Mouse (Mus musculus) stomach, embryonic 16.5 days (tissue): ENCODE data around the gene Prdm10. TPM values are rescaled to one million over a fixed set of nuclear protein-coding genes. Genes with fewer than 3 reads are reported as not detected.

Source experiments
- ATAC-seq: fragments of 200-750 bp; cut with Nextera tagmentation; 2 replicates; pipeline ENCODE4 v1.8.0; 2017; ENCODE audit warnings: moderate number of reproducible peaks, moderate TSS enrichment; ENCODE audit not compliant: insufficient read depth, low FRiP score
- H3K27ac ChIP-seq: fragments of 300-500 bp; sonication (generic); 2 replicates; pipeline ENCODE4 v1.5.1; 2014; ENCODE audit warnings: low read length
- H3K27me3 ChIP-seq: fragments of 300-500 bp; sonication (generic); 2 replicates; pipeline ENCODE4 v1.6.1; 2014; ENCODE audit warnings: low read length, control low read depth, mixed read lengths; ENCODE audit not compliant: control insufficient read depth, insufficient read depth
- H3K36me3 ChIP-seq: fragments of 300-500 bp; sonication (generic); 2 replicates; pipeline ENCODE4 v1.6.1; 2014; ENCODE audit warnings: low read length; ENCODE audit not compliant: control insufficient read depth, insufficient read depth
- H3K4me1 ChIP-seq: fragments of 300-500 bp; sonication (generic); 2 replicates; pipeline ENCODE4 v1.6.1; 2014; ENCODE audit warnings: low read length, control low read depth, mixed read lengths; ENCODE audit not compliant: control insufficient read depth, insufficient read depth
- H3K4me2 ChIP-seq: fragments of 300-500 bp; sonication (generic); 2 replicates; pipeline ENCODE4 v1.6.1; 2014; ENCODE audit warnings: low read depth, low read length, mixed read lengths
- H3K4me3 ChIP-seq: fragments of 300-500 bp; sonication (generic); replicated peaks from 2 replicates; pipeline ENCODE4 v1.5.1; 2014; ENCODE audit warnings: mild to moderate bottlenecking, low read length
- H3K9ac ChIP-seq: fragments of 300-500 bp; sonication (generic); 2 replicates; pipeline ENCODE4 v1.6.1; 2014; ENCODE audit warnings: low read length
- H3K9me3 ChIP-seq: fragments of 300-500 bp; sonication (generic); replicated peaks from 2 replicates; pipeline ENCODE4 v1.6.1; 2016; ENCODE audit warnings: low read length, control low read depth; ENCODE audit not compliant: control insufficient read depth
- WGBS: fragments of 180-500 bp; shearing (Covaris S2); extraction: QIAGEN DNeasy Blood & Tissue Kit; methylation state at CpG from one replicate; pipeline ENCODE4 v1.1.7; 2014; 5-methylcytosine and 5-hydroxymethylcytosine counted together
- polyA plus RNA-seq: library from polyadenylated mRNA; unstranded; fragments of >200 nt; fragmentation: Nextera tagmentation; extraction: Ambion mirVana; gene quantifications from 2 replicates; pipeline ENCODE4 v1.2.1, GENCODE M21; 2015

Gene Prdm10
- polyA plus RNA-seq, 1 experiment from 2014 or later, result 4.8 TPM

GRCm38 (mm10) chr9:31293208-31293607 lies 12.9 kb downstream of the Prdm10 start:
- ATAC-seq, result no peak
- 69% methylated on average over 2 of the region's 2 CpGs for WGBS
- Histone ChIP-seq H3K4me2 (no peak overlapping the region), H3K4me3 (no peak overlapping the region), H3K4me1 (peaks cover 9% of the 10 kb centered on the region; the same call in 1 of the 2 replicates), H3K27ac (no peak overlapping the region), H3K36me3 (no peaks in the 10 kb centered on the region), H3K27me3 (no peaks in the 10 kb centered on the region), H3K9ac (no peak overlapping the region), H3K9me3 (no peaks in the 10 kb centered on the region)

- H3K9me3 ChIP-seq, result no peaks in the 10 kb centered on the region
- H3K4me3 ChIP-seq, result no peak overlapping the region
- H3K9ac ChIP-seq, result no peak overlapping the region
- no peaks in the 10 kb centered on the region for H3K27me3 ChIP-seq
- no peak for ATAC-seq
- no peaks in the 10 kb centered on the region for H3K36me3 ChIP-seq
- H3K27ac ChIP-seq, result no peak overlapping the region
- H3K4me2 ChIP-seq, result no peak overlapping the region
- H3K4me1 ChIP-seq, result peaks cover 5% of the 10 kb centered on the region; the same call in 1 of the 2 replicates
- 59% methylated on average over 2 of the region's 2 CpGs for WGBS
These were observed 15.0 kb downstream of the Prdm10 start for GRCm38 (mm10) chr9:31295311-31295710.

GRCm38 (mm10) chr9:31296293-31296692 lies 16.0 kb downstream of the Prdm10 start:
- Histone ChIP-seq H3K36me3 (no peaks in the 10 kb centered on the region), H3K4me1 (peaks cover 11% of the 10 kb centered on the region; the same call in 1 of the 2 replicates), H3K4me3 (no peak overlapping the region), H3K9me3 (no peaks in the 10 kb centered on the region), H3K9ac (no peak overlapping the region), H3K27me3 (no peaks in the 10 kb centered on the region), H3K4me2 (no peak overlapping the region), H3K27ac (no peak overlapping the region)
- ATAC-seq, result no peak
- WGBS, result 73% methylated on average over 3 of the region's 3 CpGs

- Histone ChIP-seq H3K4me2 (no peak overlapping the region), H3K9me3 (no peaks in the 10 kb centered on the region), H3K4me3 (no peak overlapping the region), H3K27me3 (no peaks in the 10 kb centered on the region), H3K27ac (no peak overlapping the region), H3K9ac (no peak overlapping the region), H3K4me1 (peaks cover 14% of the 10 kb centered on the region; the same call in 1 of the 2 replicates), H3K36me3 (no peaks in the 10 kb centered on the region)
- no peak for ATAC-seq
- WGBS, result 79% methylated on average over 6 of the region's 6 CpGs
These were observed 18.4 kb downstream of the Prdm10 start for GRCm38 (mm10) chr9:31298751-31299150.

- H3K4me1 ChIP-seq, result peaks cover 14% of the 10 kb centered on the region; the same call in 1 of the 2 replicates
- H3K27ac ChIP-seq, result peak overlapping the region; percentile 75; the same call in 1 of the 2 replicates
- WGBS, result 77% methylated on average over 5 of the region's 5 CpGs
- no peaks in the 10 kb centered on the region for H3K27me3 ChIP-seq
- no peaks in the 10 kb centered on the region for H3K36me3 ChIP-seq
- no peaks in the 10 kb centered on the region for H3K9me3 ChIP-seq
- H3K4me3 ChIP-seq, result no peak overlapping the region
- H3K9ac ChIP-seq, result no peak overlapping the region
- no peak for ATAC-seq
- H3K4me2 ChIP-seq, result no peak overlapping the region
These were observed 20.2 kb downstream of the Prdm10 start for GRCm38 (mm10) chr9:31300525-31300924.

GRCm38 (mm10) chr9:31301107-31301506 lies 20.8 kb downstream of the Prdm10 start:
- no peak overlapping the region for H3K9ac ChIP-seq
- 42% methylated on average over 5 of the region's 5 CpGs for WGBS
- H3K4me2 ChIP-seq, result no peak overlapping the region
- ATAC-seq, result peak; percentile 28; the same call in 1 of the 2 replicates
- H3K9me3 ChIP-seq, result no peaks in the 10 kb centered on the region
- no peaks in the 10 kb centered on the region for H3K27me3 ChIP-seq
- peak overlapping the region; percentile 75 for H3K27ac ChIP-seq
- peaks cover 14% of the 10 kb centered on the region; the same call in 1 of the 2 replicates for H3K4me1 ChIP-seq
- H3K4me3 ChIP-seq, result no peak overlapping the region
- no peaks in the 10 kb centered on the region for H3K36me3 ChIP-seq

- Histone ChIP-seq H3K27ac (peak overlapping the region; percentile 75), H3K4me3 (no peak overlapping the region), H3K4me1 (peaks cover 9% of the 10 kb centered on the region; the same call in 1 of the 2 replicates), H3K9ac (no peak overlapping the region), H3K36me3 (no peaks in the 10 kb centered on the region), H3K27me3 (no peaks in the 10 kb centered on the region), H3K4me2 (no peak overlapping the region), H3K9me3 (no peaks in the 10 kb centered on the region)
- peak; percentile 58; the same call in 1 of the 2 replicates for ATAC-seq
- WGBS, result 62% methylated on average over 5 of the region's 5 CpGs
These were observed 21.4 kb downstream of the Prdm10 start for GRCm38 (mm10) chr9:31301526-31302311.

- 80% methylated on average over 3 of the region's 3 CpGs for WGBS
- no peaks in the 10 kb centered on the region for H3K27me3 ChIP-seq
These were observed 24.0 kb downstream of the Prdm10 start for GRCm38 (mm10) chr9:31304358-31304757.

GRCm38 (mm10) chr9:31305117-31305516 lies 24.8 kb downstream of the Prdm10 start:
- H3K4me2 ChIP-seq, result no peak overlapping the region
- H3K27ac ChIP-seq, result no peak overlapping the region
- no peak overlapping the region for H3K4me3 ChIP-seq
- H3K36me3 ChIP-seq, result no peaks in the 10 kb centered on the region
- no peaks in the 10 kb centered on the region for H3K27me3 ChIP-seq
- peaks cover 9% of the 10 kb centered on the region; the same call in 1 of the 2 replicates for H3K4me1 ChIP-seq
- ATAC-seq, result no peak
- H3K9me3 ChIP-seq, result no peaks in the 10 kb centered on the region
- no peak overlapping the region for H3K9ac ChIP-seq
- WGBS, result 77% methylated on average over 5 of the region's 5 CpGs

More at GRCm38 (mm10) chr9:31304358-31304757, 24.0 kb downstream of the Prdm10 start:
- no peak overlapping the region for H3K4me2 ChIP-seq
- no peak overlapping the region for H3K27ac ChIP-seq
- peaks cover 9% of the 10 kb centered on the region; the same call in 1 of the 2 replicates for H3K4me1 ChIP-seq
- no peaks in the 10 kb centered on the region for H3K36me3 ChIP-seq
- no peak overlapping the region for H3K4me3 ChIP-seq
- ATAC-seq, result no peak
- no peak overlapping the region for H3K9ac ChIP-seq
- no peaks in the 10 kb centered on the region for H3K9me3 ChIP-seq
